Mouse (Mus musculus) kidney, embryonic 14.5 days (tissue): ENCODE results near the gene Nek4. TPM values are rescaled to one million over a fixed set of nuclear protein-coding genes. Genes with fewer than 3 reads are reported as not detected.

Experiments used
- ATAC-seq: fragments of 200-750 bp; cut with Nextera tagmentation; 2 replicates; pipeline ENCODE4 v1.8.0; 2017; ENCODE audit warnings: moderate number of reproducible peaks, mild to moderate bottlenecking, moderate TSS enrichment, moderate library complexity; ENCODE audit not compliant: low FRiP score, low TSS enrichment
- H3K27ac ChIP-seq: fragments of 300-500 bp; sonication (generic); 2 replicates; pipeline ENCODE4 v1.5.1; 2014; ENCODE audit warnings: low read depth, mild to moderate bottlenecking, low read length, moderate library complexity, mixed read lengths
- H3K27me3 ChIP-seq: fragments of 300-500 bp; sonication (generic); 2 replicates; pipeline ENCODE4 v1.6.1; 2014; ENCODE audit warnings: mild to moderate bottlenecking, low read length; ENCODE audit not compliant: control insufficient read depth, insufficient read depth
- H3K36me3 ChIP-seq: fragments of 300-500 bp; sonication (generic); 2 replicates; pipeline ENCODE4 v1.6.1; 2014; ENCODE audit warnings: low read length, mixed read lengths; ENCODE audit not compliant: control insufficient read depth, insufficient read depth
- H3K4me1 ChIP-seq: fragments of 300-500 bp; sonication (generic); 2 replicates; pipeline ENCODE4 v1.6.1; 2014; ENCODE audit warnings: low read length, mixed read lengths; ENCODE audit not compliant: control insufficient read depth, insufficient read depth
- H3K4me2 ChIP-seq: fragments of 300-500 bp; sonication (generic); replicated peaks from 2 replicates; pipeline ENCODE4 v1.6.1; 2014; ENCODE audit warnings: low read depth, mild to moderate bottlenecking, low read length
- H3K4me3 ChIP-seq: fragments of 300-500 bp; sonication (generic); 2 replicates; pipeline ENCODE4 v1.5.1; 2014; ENCODE audit warnings: mild to moderate bottlenecking, low read length
- H3K9ac ChIP-seq: fragments of 300-500 bp; sonication (generic); 2 replicates; pipeline ENCODE4 v1.6.1; 2014; ENCODE audit warnings: low read depth, mild to moderate bottlenecking, low read length, moderate library complexity
- H3K9me3 ChIP-seq: fragments of 300-500 bp; sonication (generic); 2 replicates; pipeline ENCODE4 v1.6.1; 2016; ENCODE audit warnings: low read length; ENCODE audit not compliant: control insufficient read depth
- WGBS: fragments of 180-500 bp; shearing (Covaris S2); extraction: QIAGEN DNeasy Blood & Tissue Kit; methylation state at CpG from one replicate; pipeline ENCODE4 v1.1.7; 2014; 5-methylcytosine and 5-hydroxymethylcytosine counted together
- polyA plus RNA-seq: library from polyadenylated mRNA; unstranded; fragments of >200 nt; fragmentation: Nextera tagmentation; extraction: Ambion mirVana; gene quantifications from 2 replicates; pipeline ENCODE4 v1.2.1, GENCODE M21; 2014

Gene Nek4
- polyA plus RNA-seq: 11.1 and 20.3 TPM in 2 replicates

- Histone ChIP-seq H3K4me3 (peak within 1 kb of the TSS; percentile 81), H3K4me2 (peak within 1 kb of the TSS; percentile 64), H3K27ac (peak within 1 kb of the TSS; percentile 48; the same call in 1 of the 2 replicates), H3K27me3 (no peaks in the 10 kb centered on the region), H3K9ac (peak within 1 kb of the TSS; percentile 79), H3K4me1 (no peaks in the 10 kb centered on the region), H3K36me3 (no peaks in the 10 kb centered on the region), H3K9me3 (no peaks in the 10 kb centered on the region)
- under 1% methylated on average over 57 of the region's 57 CpGs for WGBS
- peak; percentile 100 for ATAC-seq
Observed at GRCm38 (mm10) chr14:30951154-30951825, at the start of gene Nek4. TSS of gene Nek4 (plus strand) at chr14:30951377.

DNA sequence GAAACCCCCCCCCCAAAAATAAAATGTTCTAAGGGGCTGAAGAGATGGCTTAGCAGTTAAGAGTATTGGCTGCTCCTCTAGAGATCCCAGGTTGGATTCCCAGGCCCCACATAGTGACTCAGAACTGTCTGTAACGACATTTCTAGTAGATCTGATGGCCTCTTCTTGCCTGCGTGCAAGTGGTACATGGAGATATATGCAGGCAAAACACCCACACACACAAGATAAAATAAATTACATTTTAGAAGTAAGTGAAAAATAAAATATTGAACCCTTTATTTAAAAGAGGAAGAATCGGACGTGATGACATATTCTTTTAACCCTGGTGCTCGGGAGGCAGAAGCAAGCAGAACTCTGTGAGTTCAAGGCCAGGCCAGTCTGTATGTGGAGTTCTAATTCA lies 48.5 kb upstream of the Nek4 start:
- no peak overlapping the region for H3K9ac ChIP-seq
- no peaks in the 10 kb centered on the region for H3K36me3 ChIP-seq
- H3K4me3 ChIP-seq: no peak overlapping the region
- H3K9me3 ChIP-seq: no peaks in the 10 kb centered on the region
- WGBS: 89% methylated on average over 5 of the region's 5 CpGs
- H3K4me2 ChIP-seq: no peak overlapping the region
- ATAC-seq: no peak
- H3K27ac ChIP-seq: no peak overlapping the region
- H3K27me3 ChIP-seq: no peaks in the 10 kb centered on the region
- no peaks in the 10 kb centered on the region for H3K4me1 ChIP-seq

GRCm38 (mm10) chr14:30903036-30903435 lies 48.1 kb upstream of the Nek4 start:
- Histone ChIP-seq H3K27me3 (no peaks in the 10 kb centered on the region), H3K4me1 (no peaks in the 10 kb centered on the region), H3K4me3 (no peak overlapping the region), H3K9ac (no peak overlapping the region), H3K36me3 (no peaks in the 10 kb centered on the region), H3K27ac (no peak overlapping the region), H3K4me2 (no peak overlapping the region), H3K9me3 (no peaks in the 10 kb centered on the region)
- ATAC-seq: no peak
- WGBS: 66% methylated on average over 3 of the region's 3 CpGs

- Histone ChIP-seq H3K4me2 (no peak overlapping the region), H3K36me3 (no peaks in the 10 kb centered on the region), H3K9ac (no peak overlapping the region), H3K9me3 (no peaks in the 10 kb centered on the region), H3K27ac (no peak overlapping the region), H3K27me3 (no peaks in the 10 kb centered on the region), H3K4me1 (no peaks in the 10 kb centered on the region), H3K4me3 (no peak overlapping the region)
- 85% methylated on average over 8 of the region's 8 CpGs for WGBS
- no peak for ATAC-seq
Observed at GRCm38 (mm10) chr14:30904307-30904706, 46.9 kb upstream of the Nek4 start.

- Histone ChIP-seq H3K9ac (no peak overlapping the region), H3K27me3 (no peaks in the 10 kb centered on the region), H3K4me3 (no peak overlapping the region), H3K9me3 (no peaks in the 10 kb centered on the region), H3K36me3 (no peaks in the 10 kb centered on the region), H3K27ac (no peak overlapping the region), H3K4me1 (no peaks in the 10 kb centered on the region), H3K4me2 (no peak overlapping the region)
- ATAC-seq: no peak
- 89% methylated on average over 6 of the region's 6 CpGs for WGBS
Observed at GRCm38 (mm10) chr14:30906001-30906400, 45.2 kb upstream of the Nek4 start.

DNA sequence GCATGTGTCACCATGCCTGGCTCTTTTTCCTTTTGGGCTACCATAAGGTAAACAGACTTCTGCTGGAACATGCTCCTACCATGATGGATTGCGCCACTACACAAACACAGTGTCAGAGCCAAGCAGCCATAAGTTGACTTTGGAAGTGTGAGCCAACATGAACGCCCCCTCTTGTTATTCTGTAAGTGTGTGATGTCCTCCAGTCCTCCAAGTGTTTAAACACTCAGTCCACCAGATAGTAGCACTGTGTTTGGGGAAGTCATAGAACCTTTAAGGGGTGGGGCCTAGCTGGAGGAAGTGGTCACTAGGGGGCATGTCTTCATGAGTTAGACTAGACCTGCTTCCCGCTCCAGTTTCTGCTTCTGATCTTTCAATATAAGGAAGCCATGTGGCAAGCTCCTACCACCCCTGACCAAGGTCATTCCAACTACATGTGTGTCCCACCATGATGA lies 43.3 kb upstream of the Nek4 start:
- Histone ChIP-seq H3K36me3 (no peaks in the 10 kb centered on the region), H3K9ac (no peak overlapping the region), H3K4me1 (no peaks in the 10 kb centered on the region), H3K27ac (no peak overlapping the region), H3K27me3 (no peaks in the 10 kb centered on the region), H3K4me3 (no peak overlapping the region), H3K9me3 (no peaks in the 10 kb centered on the region), H3K4me2 (no peak overlapping the region)
- no peak for ATAC-seq
- WGBS: 63% methylated on average over 3 of the region's 3 CpGs

- no peaks in the 10 kb centered on the region for H3K9me3 ChIP-seq
- no peaks in the 10 kb centered on the region for H3K27me3 ChIP-seq
- no peak overlapping the region for H3K9ac ChIP-seq
- 92% methylated on average over 8 of the region's 8 CpGs for WGBS
- no peaks in the 10 kb centered on the region for H3K4me1 ChIP-seq
- no peak overlapping the region for H3K4me2 ChIP-seq
- no peak overlapping the region for H3K4me3 ChIP-seq
- H3K36me3 ChIP-seq: no peaks in the 10 kb centered on the region
- no peak overlapping the region for H3K27ac ChIP-seq
- no peak for ATAC-seq
Observed at GRCm38 (mm10) chr14:30911141-30911540, 40.0 kb upstream of the Nek4 start.

DNA sequence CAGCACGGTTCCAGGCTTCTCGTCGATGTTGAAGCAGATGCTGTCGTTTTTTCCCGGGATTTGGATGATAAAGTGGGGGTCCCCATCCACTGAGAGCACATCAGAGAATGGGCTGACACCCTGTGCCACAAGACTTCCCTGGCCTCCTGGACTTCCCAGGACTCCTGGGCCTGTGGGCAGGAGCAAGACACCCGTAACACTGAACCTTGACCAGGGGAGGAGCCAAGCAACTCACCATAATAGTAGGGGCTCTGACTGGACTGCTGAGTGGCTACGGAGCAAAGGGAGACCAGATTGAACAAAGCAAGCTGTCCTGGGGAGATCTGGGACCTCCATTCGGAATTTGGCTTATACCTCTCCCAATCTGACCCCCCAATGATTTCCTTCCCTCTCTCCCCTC lies 38.5 kb upstream of the Nek4 start:
- H3K4me3 ChIP-seq: no peak overlapping the region
- H3K9me3 ChIP-seq: no peaks in the 10 kb centered on the region
- H3K4me2 ChIP-seq: no peak overlapping the region
- WGBS: 80% methylated on average over 8 of the region's 8 CpGs
- no peak overlapping the region for H3K9ac ChIP-seq
- no peak overlapping the region for H3K27ac ChIP-seq
- no peaks in the 10 kb centered on the region for H3K4me1 ChIP-seq
- H3K36me3 ChIP-seq: no peaks in the 10 kb centered on the region
- no peaks in the 10 kb centered on the region for H3K27me3 ChIP-seq
- no peak for ATAC-seq

DNA sequence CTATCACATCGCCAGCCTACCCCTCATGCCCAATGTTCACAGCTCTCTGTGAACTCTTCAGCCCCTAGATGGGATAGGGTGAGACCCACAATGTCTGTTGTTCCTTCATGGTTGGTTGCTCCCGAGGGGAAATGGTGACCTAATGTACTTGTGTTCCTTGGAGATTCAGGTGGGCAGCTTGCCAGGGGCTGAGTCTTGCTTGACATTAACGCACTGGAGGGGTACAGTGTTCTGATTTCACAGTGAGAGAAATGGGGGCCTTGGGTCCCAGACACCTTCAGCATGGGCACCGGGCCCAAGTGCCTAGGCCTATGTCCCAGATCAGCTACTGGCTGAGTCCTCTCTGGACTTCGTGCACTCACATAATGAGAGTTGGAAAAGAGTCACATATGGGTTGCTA lies 37.8 kb upstream of the Nek4 start:
- 75% methylated on average over 5 of the region's 5 CpGs for WGBS
- H3K27ac ChIP-seq: no peak overlapping the region
- no peak for ATAC-seq

More for the DNA sequence above, 37.8 kb upstream of the Nek4 start:
- H3K36me3 ChIP-seq: no peaks in the 10 kb centered on the region
- H3K4me1 ChIP-seq: no peaks in the 10 kb centered on the region
- no peak overlapping the region for H3K4me2 ChIP-seq
- H3K9me3 ChIP-seq: no peaks in the 10 kb centered on the region
- H3K4me3 ChIP-seq: no peak overlapping the region
- H3K9ac ChIP-seq: no peak overlapping the region
- no peaks in the 10 kb centered on the region for H3K27me3 ChIP-seq
